Mouse (Mus musculus): ENCODE measurements around the gene Bnc1. TPM values are rescaled to one million over a fixed set of nuclear protein-coding genes. Genes with fewer than 3 reads are reported as not detected.

Gene Bnc1
- polyA plus RNA-seq (2016; fragmentation: Nextera tagmentation; extraction: Ambion mirVana), result 0.33 and 0.40 TPM in 2 replicates

- Histone ChIP-seq H3K4me3 (replicated peaks) (peak within 1 kb of the TSS; percentile 61), H3K9ac (peak within 1 kb of the TSS; percentile 50; the same call in 1 of the 2 replicates), H3K36me3 (replicated peaks) (no peaks in the 10 kb centered on the region), H3K4me1 (peaks cover 19% of the 10 kb centered on the region), H3K4me2 (peak within 1 kb of the TSS; percentile 97), H3K27ac (no peak within 1 kb of the TSS), H3K27me3 (peaks cover 85% of the 10 kb centered on the region), H3K9me3 (no peaks in the 10 kb centered on the region)
- ATAC-seq (ENCODE audit: low FRiP score), result peak; percentile 60; the same call in 1 of the 2 replicates
- 1% methylated on average over 89 of the region's 105 CpGs for WGBS
Measured at GRCm38 (mm10) chr7:81992131-81993061, at the start of gene Bnc1. Gene Bnc1 (minus strand): TSS chr7:81992292.

- 67% methylated on average over 1 of the region's 1 CpGs for WGBS
- no peak overlapping the region for H3K27ac ChIP-seq
Measured at GRCm38 (mm10) chr7:82033347-82033746, 41.3 kb upstream of the Bnc1 start.

GRCm38 (mm10) chr7:82029666-82030065 is 37.6 kb upstream of the Bnc1 start:
- H3K4me1 ChIP-seq, result no peaks in the 10 kb centered on the region

More at GRCm38 (mm10) chr7:82033347-82033746, 41.3 kb upstream of the Bnc1 start:
- Histone ChIP-seq H3K27me3 (no peaks in the 10 kb centered on the region), H3K36me3 (replicated peaks) (no peaks in the 10 kb centered on the region), H3K9me3 (no peaks in the 10 kb centered on the region), H3K4me2 (no peak overlapping the region), H3K4me1 (no peaks in the 10 kb centered on the region), H3K9ac (no peak overlapping the region), H3K4me3 (replicated peaks) (no peak overlapping the region)
- no peak for ATAC-seq (ENCODE audit: low FRiP score)

GRCm38 (mm10) chr7:82025802-82026201 is 33.7 kb upstream of the Bnc1 start:
- 73% methylated on average over 2 of the region's 2 CpGs for WGBS
- Histone ChIP-seq H3K4me1 (no peaks in the 10 kb centered on the region), H3K36me3 (replicated peaks) (no peaks in the 10 kb centered on the region), H3K27me3 (no peaks in the 10 kb centered on the region), H3K27ac (no peak overlapping the region), H3K9ac (no peak overlapping the region), H3K9me3 (no peaks in the 10 kb centered on the region), H3K4me3 (replicated peaks) (no peak overlapping the region), H3K4me2 (no peak overlapping the region)
- no peak for ATAC-seq (ENCODE audit: low FRiP score)

More at GRCm38 (mm10) chr7:82029666-82030065, 37.6 kb upstream of the Bnc1 start:
- Histone ChIP-seq H3K4me2 (no peak overlapping the region), H3K36me3 (replicated peaks) (no peaks in the 10 kb centered on the region), H3K27ac (no peak overlapping the region), H3K9ac (no peak overlapping the region), H3K27me3 (no peaks in the 10 kb centered on the region), H3K9me3 (no peaks in the 10 kb centered on the region), H3K4me3 (replicated peaks) (no peak overlapping the region)
- 86% methylated on average over 9 of the region's 9 CpGs for WGBS
- ATAC-seq (ENCODE audit: low FRiP score), result no peak

- H3K36me3 ChIP-seq (replicated peaks), result no peaks in the 10 kb centered on the region
- peaks cover 3% of the 10 kb centered on the region for H3K27me3 ChIP-seq
- no peaks in the 10 kb centered on the region for H3K4me1 ChIP-seq
- H3K4me2 ChIP-seq, result no peak overlapping the region
- H3K9me3 ChIP-seq, result no peaks in the 10 kb centered on the region
- no peak overlapping the region for H3K9ac ChIP-seq
- no peak overlapping the region for H3K4me3 ChIP-seq (replicated peaks)
- no peak for ATAC-seq (ENCODE audit: low FRiP score)
- no peak overlapping the region for H3K27ac ChIP-seq
- 92% methylated on average over 2 of the region's 2 CpGs for WGBS
Measured at GRCm38 (mm10) chr7:82023676-82024075, 31.6 kb upstream of the Bnc1 start.

GRCm38 (mm10) chr7:82022404-82022803 is 30.3 kb upstream of the Bnc1 start:
- no peak for ATAC-seq (ENCODE audit: low FRiP score)
- no peak overlapping the region for H3K9ac ChIP-seq
- H3K27ac ChIP-seq, result no peak overlapping the region
- no peaks in the 10 kb centered on the region for H3K9me3 ChIP-seq
- H3K36me3 ChIP-seq (replicated peaks), result no peaks in the 10 kb centered on the region
- 0 out of 2 replicates have a peak, but pooled peaks cover 2% of the 10 kb centered on the region for H3K4me1 ChIP-seq
- H3K27me3 ChIP-seq, result peaks cover 14% of the 10 kb centered on the region
- H3K4me2 ChIP-seq, result no peak overlapping the region
- 77% methylated on average over 1 of the region's 1 CpGs for WGBS
- no peak overlapping the region for H3K4me3 ChIP-seq (replicated peaks)

GRCm38 (mm10) chr7:82018031-82018430 is 25.9 kb upstream of the Bnc1 start:
- H3K27ac ChIP-seq, result no peak overlapping the region
- ATAC-seq (ENCODE audit: low FRiP score), result no peak
- H3K4me1 ChIP-seq, result peaks cover 12% of the 10 kb centered on the region; the same call in 1 of the 2 replicates
- no peak overlapping the region for H3K4me3 ChIP-seq (replicated peaks)
- no peaks in the 10 kb centered on the region for H3K9me3 ChIP-seq
- H3K27me3 ChIP-seq, result peaks cover 33% of the 10 kb centered on the region
- WGBS, result 83% methylated on average over 2 of the region's 2 CpGs
- H3K9ac ChIP-seq, result no peak overlapping the region
- H3K36me3 ChIP-seq (replicated peaks), result no peaks in the 10 kb centered on the region
- H3K4me2 ChIP-seq, result no peak overlapping the region

GRCm38 (mm10) chr7:82016751-82017710 is 24.9 kb upstream of the Bnc1 start:
- no peak overlapping the region for H3K4me3 ChIP-seq (replicated peaks)
- H3K36me3 ChIP-seq (replicated peaks), result no peaks in the 10 kb centered on the region
- no peak overlapping the region for H3K9ac ChIP-seq
- peak overlapping the region; percentile 29 for H3K4me2 ChIP-seq
- WGBS, result 4% methylated on average over 25 of the region's 25 CpGs
- peaks cover 36% of the 10 kb centered on the region for H3K27me3 ChIP-seq
- H3K4me1 ChIP-seq, result peaks cover 12% of the 10 kb centered on the region; the same call in 1 of the 2 replicates
- no peak for ATAC-seq (ENCODE audit: low FRiP score)
- H3K9me3 ChIP-seq, result no peaks in the 10 kb centered on the region
- no peak overlapping the region for H3K27ac ChIP-seq

GRCm38 (mm10) chr7:82012472-82012871 is 20.4 kb upstream of the Bnc1 start:
- H3K4me1 ChIP-seq, result peaks cover 11% of the 10 kb centered on the region; the same call in 1 of the 2 replicates
- no peaks in the 10 kb centered on the region for H3K36me3 ChIP-seq (replicated peaks)
- no peak overlapping the region for H3K9ac ChIP-seq
- WGBS, result 21% methylated on average over 13 of the region's 13 CpGs
- H3K4me3 ChIP-seq (replicated peaks), result no peak overlapping the region
- H3K27me3 ChIP-seq, result peaks cover 33% of the 10 kb centered on the region
- ATAC-seq (ENCODE audit: low FRiP score), result no peak
- no peak overlapping the region for H3K27ac ChIP-seq
- H3K4me2 ChIP-seq, result no peak overlapping the region
- H3K9me3 ChIP-seq, result no peaks in the 10 kb centered on the region

GRCm38 (mm10) chr7:82011534-82012401 is 19.7 kb upstream of the Bnc1 start:
- no peak for ATAC-seq (ENCODE audit: low FRiP score)
- no peaks in the 10 kb centered on the region for H3K36me3 ChIP-seq (replicated peaks)
- no peaks in the 10 kb centered on the region for H3K9me3 ChIP-seq
- H3K27me3 ChIP-seq, result peaks cover 26% of the 10 kb centered on the region
- no peak overlapping the region for H3K4me3 ChIP-seq (replicated peaks)
- H3K4me2 ChIP-seq, result no peak overlapping the region
- peaks cover 4% of the 10 kb centered on the region; the same call in 1 of the 2 replicates for H3K4me1 ChIP-seq
- 73% methylated on average over 19 of the region's 19 CpGs for WGBS
- H3K9ac ChIP-seq, result no peak overlapping the region
- H3K27ac ChIP-seq, result no peak overlapping the region

- no peak overlapping the region for H3K4me3 ChIP-seq (replicated peaks)
- H3K9me3 ChIP-seq, result no peaks in the 10 kb centered on the region
- WGBS, result 75% methylated on average over 2 of the region's 2 CpGs
- H3K4me1 ChIP-seq, result no peaks in the 10 kb centered on the region
- no peak overlapping the region for H3K9ac ChIP-seq
- H3K27ac ChIP-seq, result no peak overlapping the region
- 0 out of 2 replicates have a peak, but pooled peaks cover 11% of the 10 kb centered on the region for H3K27me3 ChIP-seq
- ATAC-seq (ENCODE audit: low FRiP score), result no peak
- H3K4me2 ChIP-seq, result no peak overlapping the region
- H3K36me3 ChIP-seq (replicated peaks), result no peaks in the 10 kb centered on the region
Measured at GRCm38 (mm10) chr7:82007151-82007550, 15.1 kb upstream of the Bnc1 start.
